Mouse (Mus musculus) bone marrow, adult 2 months (tissue): Measurements from ENCODE around the gene Otop3. TPM values are rescaled to one million over a fixed set of nuclear protein-coding genes. Genes with fewer than 3 reads are reported as not detected.

Experiments used
- H3K27ac ChIP-seq: fragments of 200-500 bp; 2 replicates; pipeline ENCODE4 v1.5.1; 2012; ENCODE audit warnings: low read depth, mild to moderate bottlenecking, control low read depth, inconsistent platforms, low read length; ENCODE audit not compliant: control insufficient read depth, poor library complexity, insufficient read depth
- H3K4me1 ChIP-seq: fragments of 200-500 bp; 2 replicates; pipeline ENCODE4 v1.6.1; 2011; ENCODE audit warnings: low read length; ENCODE audit not compliant: control insufficient read depth, insufficient read depth
- H3K4me3 ChIP-seq: fragments of 200-500 bp; replicated peaks from 2 replicates; pipeline ENCODE3; 2011; ENCODE audit warnings: mild to moderate bottlenecking, low read depth, low read length, control low read depth; ENCODE audit not compliant: control insufficient read depth
- CTCF ChIP-seq: fragments of 200-500 bp; IDR thresholded peaks from 2 replicates; pipeline ENCODE4 v1.5.1; 2011; ENCODE audit warnings: low read length, control low read depth; ENCODE audit not compliant: control insufficient read depth, insufficient read depth
- POLR2A ChIP-seq: fragments of 200-500 bp; IDR thresholded peaks from 2 replicates; pipeline ENCODE4 v1.6.1; 2011; ENCODE audit warnings: low read depth, mild to moderate bottlenecking, control low read depth, low read length, borderline replicate concordance; ENCODE audit not compliant: control insufficient read depth
- WGBS: fragments of 180-500 bp; shearing (Covaris S2); methylation state at CpG from one replicate; pipeline ENCODE4 v1.1.7; 2018; 5-methylcytosine and 5-hydroxymethylcytosine counted together
- polyA plus RNA-seq: library from polyadenylated mRNA; stranded (reverse); fragments of >200 nt; gene quantifications from 2 replicates; pipeline ENCODE4 v1.2.4, GENCODE M21; 2011; ENCODE audit warnings: low replicate concordance; ENCODE audit not compliant: missing spikeins, insufficient read depth, insufficient read length

Gene Otop3
- polyA plus RNA-seq, 1 experiment = not detected

DNA sequence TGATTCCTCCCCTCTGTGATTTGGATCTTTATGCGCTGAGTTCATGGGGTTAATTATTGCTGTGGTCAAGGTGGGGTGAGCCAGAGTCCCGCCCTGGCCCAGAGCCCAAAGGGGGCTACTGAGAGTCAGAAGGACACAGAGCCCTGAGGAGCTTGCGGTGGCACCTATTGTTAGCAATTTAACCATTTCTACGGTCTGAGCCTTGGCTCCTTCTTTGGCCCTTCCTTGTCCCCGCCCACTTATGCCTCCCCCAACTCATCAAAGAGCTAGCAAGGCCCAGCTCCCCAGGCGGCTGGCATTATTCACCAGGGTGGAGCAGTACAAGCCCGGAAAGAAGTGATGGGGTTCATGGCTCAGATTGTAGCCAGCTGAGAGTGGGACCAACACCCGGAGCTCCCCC is 27.7 kb upstream of the Otop3 start, which contains the start of gene Otop2:
Gene Otop2, plus strand, starts transcription at position 301 of the 400 bp plus-strand sequence.
- 55% methylated on average over 8 of the region's 8 CpGs for WGBS
- no peak for TF ChIP-seq CTCF
- H3K27ac ChIP-seq = no peak within 1 kb of the TSS; the same call in 1 of the 2 replicates

DNA sequence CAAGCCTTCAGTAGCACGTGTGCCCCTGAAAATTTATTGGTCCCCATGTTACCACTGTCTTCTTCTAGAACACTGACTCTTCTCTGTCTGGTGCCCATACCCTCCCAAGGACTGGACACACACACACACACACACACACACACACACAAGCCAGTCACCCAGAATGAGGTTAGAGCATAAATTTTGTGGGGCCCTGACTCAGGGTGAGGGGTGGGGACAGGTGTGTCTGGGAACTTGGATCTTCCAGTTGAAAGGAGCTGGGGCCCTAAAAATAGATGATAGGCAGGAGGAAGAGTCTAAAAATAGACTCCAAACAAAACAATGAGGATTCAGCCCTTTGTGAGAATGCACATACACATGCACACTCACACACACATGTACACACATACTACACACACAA is 25.8 kb upstream of the Otop3 start:
- Histone ChIP-seq H3K4me3 (no peak overlapping the region), H3K27ac (no peak overlapping the region), H3K4me1 (no peaks in the 10 kb centered on the region)
- no peak for TF ChIP-seq POLR2A
- no peak for TF ChIP-seq CTCF
- WGBS = 48% methylated on average over 1 of the region's 1 CpGs

More for the DNA sequence above, 27.7 kb upstream of the Otop3 start, which contains the start of gene Otop2:
- H3K4me3 ChIP-seq = no peak within 1 kb of the TSS
- no peaks in the 10 kb centered on the region for H3K4me1 ChIP-seq

DNA sequence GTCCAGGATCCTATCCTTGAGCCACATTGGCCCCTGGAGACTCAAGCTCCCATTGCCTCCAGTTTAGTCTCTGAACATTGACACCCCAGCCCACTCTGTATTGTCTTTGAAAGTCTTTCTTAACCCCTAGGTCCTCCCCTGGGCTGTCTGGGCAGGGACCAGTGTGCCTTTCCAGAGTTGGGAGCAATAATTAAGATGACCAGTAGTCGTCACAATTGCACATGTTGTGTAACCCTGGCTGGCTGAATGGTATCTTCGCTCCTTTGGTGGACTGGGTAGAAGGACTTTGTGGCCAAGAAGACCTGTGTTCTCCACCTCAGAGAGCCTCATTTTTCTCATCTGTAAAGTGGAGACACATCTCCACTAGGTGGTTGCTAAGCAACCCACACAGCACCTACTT is 20.3 kb upstream of the Otop3 start:
- 23% methylated on average over 2 of the region's 2 CpGs for WGBS
- H3K4me1 ChIP-seq = no peaks in the 10 kb centered on the region
- H3K27ac ChIP-seq = no peak overlapping the region
- no peak overlapping the region for H3K4me3 ChIP-seq
- TF ChIP-seq CTCF = no peak
- TF ChIP-seq POLR2A = no peak

DNA sequence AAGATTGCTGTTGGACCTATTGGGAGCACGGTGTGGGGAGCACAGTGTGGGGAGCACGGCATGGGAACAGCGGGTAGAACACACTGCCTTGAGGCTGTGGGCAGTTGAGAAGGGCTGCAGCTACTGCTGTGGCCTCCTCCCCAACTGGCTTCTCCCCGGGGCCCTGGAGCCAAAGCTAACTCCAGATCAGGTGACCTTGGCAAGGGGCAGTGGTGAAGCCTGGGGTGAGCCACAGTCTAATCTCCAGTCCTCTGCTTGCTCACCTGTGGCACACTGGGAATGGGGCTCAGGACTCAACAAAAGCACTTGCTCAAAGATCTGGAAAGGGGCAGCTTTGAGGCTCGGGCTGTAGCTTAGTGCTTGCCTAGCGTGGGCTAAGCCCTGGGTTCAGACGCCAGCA is 17.3 kb upstream of the Otop3 start:
- 57% methylated on average over 7 of the region's 7 CpGs for WGBS
- TF ChIP-seq POLR2A (no peak), CTCF (no peak)
- no peak overlapping the region for H3K4me3 ChIP-seq
- no peak overlapping the region for H3K27ac ChIP-seq
- no peaks in the 10 kb centered on the region for H3K4me1 ChIP-seq

DNA sequence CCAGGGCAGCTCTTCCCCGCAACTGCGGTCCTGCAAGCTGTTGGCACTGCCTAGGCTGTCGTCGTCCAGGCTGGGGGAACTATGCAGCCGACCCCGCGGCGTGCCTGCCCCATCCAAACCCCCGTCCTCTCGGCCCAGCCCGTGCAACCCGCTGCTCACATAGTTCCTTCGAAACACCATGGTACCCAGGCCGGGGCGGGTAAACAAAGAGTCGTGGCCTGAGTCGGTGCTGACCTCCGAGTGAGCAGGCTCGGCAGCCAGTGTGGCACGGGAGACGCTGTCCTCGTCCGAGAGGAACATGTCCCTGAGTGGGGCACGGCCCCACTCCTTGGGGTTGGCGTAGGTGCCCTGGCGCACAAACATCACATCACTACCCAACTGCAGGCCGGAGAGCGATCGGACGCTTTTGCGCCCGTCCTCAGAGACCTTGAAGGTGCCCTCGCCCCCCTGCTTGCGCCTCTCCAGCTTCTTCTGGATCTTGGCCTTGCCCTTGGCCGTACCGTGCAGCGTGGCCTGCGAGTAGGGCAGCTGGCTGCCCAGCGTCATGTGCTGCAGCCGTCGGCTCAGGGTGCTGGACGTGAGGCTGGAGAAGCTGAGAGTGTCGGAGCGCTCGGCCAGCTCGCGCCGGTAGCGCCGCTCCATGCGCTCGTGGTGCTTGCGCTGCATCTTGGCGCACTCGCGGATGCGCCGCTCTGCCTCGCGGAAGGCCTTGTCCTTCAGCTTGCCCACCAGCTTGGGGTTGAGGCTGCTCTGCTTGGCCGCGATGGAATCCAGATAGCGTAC is 16.1 kb upstream of the Otop3 start:
- Histone ChIP-seq H3K4me3 (no peak overlapping the region), H3K27ac (no peak overlapping the region), H3K4me1 (no peaks in the 10 kb centered on the region)
- TF ChIP-seq CTCF (no peak), POLR2A (no peak)
- WGBS = 9% methylated on average over 63 of the region's 63 CpGs

DNA sequence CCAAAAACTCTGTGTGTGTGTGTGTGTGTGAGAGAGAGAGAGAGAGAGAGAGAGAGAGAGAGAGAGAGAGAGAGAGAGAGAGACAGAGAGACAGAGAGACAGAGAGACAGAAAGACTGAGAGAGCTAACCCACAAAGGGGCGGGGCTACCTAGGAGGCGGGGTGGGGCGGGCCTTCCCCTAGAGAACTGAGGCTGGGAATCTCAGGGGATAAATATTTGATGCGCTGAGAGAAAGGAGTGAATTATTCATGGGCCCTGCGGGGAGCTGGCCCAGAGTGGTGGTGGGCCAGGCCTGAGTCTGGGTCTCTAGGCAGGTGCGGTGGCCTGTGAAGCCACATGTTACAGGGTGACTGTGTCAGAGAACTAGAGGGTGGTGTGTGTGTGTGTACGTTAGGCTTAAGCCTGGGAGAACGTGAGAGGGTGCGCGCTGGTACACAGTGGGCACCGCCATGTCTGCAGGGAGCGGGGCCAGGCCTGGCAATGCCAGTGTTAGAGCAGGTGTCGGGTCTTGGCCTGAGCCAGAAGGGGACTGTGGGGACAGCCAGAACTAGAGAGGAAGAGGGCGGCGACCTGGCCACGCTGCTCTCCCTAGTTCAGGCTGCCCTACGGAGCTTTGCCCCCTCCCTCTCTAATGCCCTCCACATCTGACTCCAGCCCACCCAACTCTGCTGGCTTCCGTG is 14.7 kb upstream of the Otop3 start:
- TF ChIP-seq CTCF = no peak
- no peak for TF ChIP-seq POLR2A
- Histone ChIP-seq H3K4me1 (no peaks in the 10 kb centered on the region), H3K27ac (no peak overlapping the region), H3K4me3 (no peak overlapping the region)
- 18% methylated on average over 18 of the region's 18 CpGs for WGBS

DNA sequence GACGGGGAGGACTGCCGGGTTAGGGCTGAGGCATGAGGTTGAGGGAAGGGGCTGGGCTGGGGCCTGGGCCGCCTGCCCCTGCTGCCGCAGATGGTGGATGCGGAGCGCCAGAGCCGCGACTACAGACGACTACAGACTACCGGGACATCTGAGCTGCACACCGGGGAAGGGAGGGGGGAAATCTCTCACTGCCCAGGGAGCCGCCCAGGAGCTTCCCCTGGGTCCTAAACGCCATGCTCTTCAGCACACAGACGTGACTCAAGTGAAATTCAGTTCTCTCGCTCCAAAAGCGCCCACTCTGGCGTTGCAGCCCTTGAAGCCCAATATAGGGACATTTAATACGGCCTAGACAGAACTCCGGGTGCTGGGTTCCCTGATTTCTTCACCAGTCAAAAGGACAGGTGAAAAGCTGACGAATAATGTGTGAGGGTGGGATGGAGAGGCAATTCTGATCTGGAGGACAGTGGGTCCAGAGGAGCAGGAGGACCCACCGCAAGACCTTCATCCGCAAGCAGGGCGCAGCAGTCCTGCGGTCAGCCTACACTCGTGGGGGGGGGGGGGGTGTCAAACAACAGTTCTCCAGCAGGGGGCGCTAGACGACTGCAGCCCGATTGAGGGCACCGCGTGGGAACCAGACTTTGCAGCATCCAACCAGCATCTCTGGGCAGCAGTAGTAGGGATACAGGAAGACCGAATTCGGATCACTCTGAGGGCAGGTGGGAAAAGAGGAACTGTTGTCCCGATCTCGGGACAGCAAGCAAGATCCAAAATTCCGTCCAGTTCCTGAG is 12.4 kb upstream of the Otop3 start, which contains the start of gene Ush1g:
Gene Ush1g, minus strand, starts transcription at position 136 of the 788 bp plus-strand sequence.
- TF ChIP-seq CTCF (peak; percentile 72), POLR2A (no peak)
- Histone ChIP-seq H3K4me1 (no peaks in the 10 kb centered on the region), H3K27ac (no peak within 1 kb of the TSS), H3K4me3 (no peak within 1 kb of the TSS)
- 6% methylated on average over 35 of the region's 35 CpGs for WGBS

DNA sequence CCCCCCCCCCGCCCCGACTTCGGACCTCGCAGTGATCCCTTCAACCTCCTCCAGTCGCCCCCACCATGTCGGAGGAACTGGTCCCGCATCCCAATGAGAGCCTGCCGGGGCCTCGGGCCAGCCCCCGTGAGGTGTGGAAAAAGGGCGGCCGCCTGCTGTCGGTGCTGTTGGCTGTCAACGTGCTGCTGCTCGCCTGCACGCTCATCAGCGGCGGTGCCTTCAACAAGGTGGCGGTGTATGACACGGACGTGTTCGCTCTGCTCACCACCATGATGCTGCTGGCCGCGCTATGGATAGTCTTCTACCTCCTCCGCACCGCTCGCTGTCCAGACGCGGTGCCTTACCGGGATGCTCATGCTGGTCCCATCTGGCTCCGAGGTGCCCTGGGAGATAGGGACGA is 11.2 kb upstream of the Otop3 start:
- no peak for TF ChIP-seq POLR2A
- no peak for TF ChIP-seq CTCF
- H3K27ac ChIP-seq = no peak overlapping the region
- H3K4me3 ChIP-seq = no peak overlapping the region
- H3K4me1 ChIP-seq = no peaks in the 10 kb centered on the region
- 19% methylated on average over 32 of the region's 32 CpGs for WGBS
